Comparison of ENCODE assay signal across 27 mouse cellular contexts in the genomic region with DNA sequence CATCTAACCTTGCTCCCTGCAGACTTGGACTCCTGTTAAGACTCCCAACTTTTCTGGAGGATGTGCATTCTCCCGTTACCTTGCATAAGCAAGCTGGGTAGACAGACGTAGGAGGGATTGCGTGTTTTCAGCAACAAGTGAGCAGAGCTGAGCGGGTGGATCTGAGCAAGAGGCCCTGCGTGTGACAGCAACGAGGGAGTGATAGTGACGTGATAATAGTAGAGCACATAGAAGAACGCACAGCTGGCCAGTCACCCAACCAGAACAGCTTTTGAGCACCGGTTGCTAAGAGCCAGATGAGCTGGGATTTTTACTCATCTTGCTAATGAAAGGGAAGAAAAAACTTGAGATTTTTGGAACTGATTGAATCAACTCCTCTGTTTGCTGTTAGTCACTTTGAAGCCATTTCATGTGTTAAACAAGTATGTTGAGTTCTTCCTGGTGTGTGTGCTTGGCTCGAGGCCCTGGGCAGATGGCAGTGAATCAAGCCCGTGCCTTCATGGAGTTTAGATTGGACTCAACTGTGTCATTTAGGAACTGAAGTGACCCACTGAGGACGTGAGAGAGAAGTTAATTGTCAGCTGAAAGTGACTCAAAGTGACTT. TPM values are rescaled to one million over a fixed set of nuclear protein-coding genes. Genes with fewer than 3 reads are reported as not detected.
DNase-seq lines count a peak whose midpoint lies in the region; ATAC-seq lines count a peak whose summit lies in the region.
"Had no signal": no experiment of that assay in that cellular context is flagged by ENCODE, and none has a peak within 500 bp of the region (broad histone marks: within the 10 kb centered on the region; RNA-seq: fewer than 3 reads in every experiment).

No protein-coding gene starts in this region.

- H3K9ac ChIP-seq in heart, embryonic 11.5 days (ENCODE audit: low read depth, low read length), result no peak overlapping the region
- H3K9ac ChIP-seq in lung, embryonic 15.5 days, result no peak overlapping the region
- H3K9ac ChIP-seq: embryonic facial prominence, embryonic 12.5 days; forebrain, embryonic 12.5 days; heart, embryonic 12.5 days; hindbrain, embryonic 14.5 days; limb, embryonic 13.5 days; liver, embryonic 12.5 days had no signal

- H3K9me3 ChIP-seq in heart, embryonic 10.5 days, result no peaks in the 10 kb centered on the region
- no peaks in the 10 kb centered on the region for H3K9me3 ChIP-seq in heart, embryonic 11.5 days (replicated peaks; ENCODE audit: control insufficient read depth, low read length)
- no peaks in the 10 kb centered on the region for H3K9me3 ChIP-seq in lung, embryonic 15.5 days
- H3K9me3 ChIP-seq: embryonic facial prominence, embryonic 12.5 days; forebrain, embryonic 12.5 days; G1E; heart, embryonic 12.5 days; limb, embryonic 13.5 days; liver, embryonic 12.5 days; midbrain, embryonic 10.5 days had no signal

- H3K4me3 ChIP-seq in heart, embryonic 10.5 days, result no peak overlapping the region
- no peak overlapping the region for H3K4me3 ChIP-seq in heart, embryonic 11.5 days (ENCODE audit: low read depth, low read length)
- no peak overlapping the region for H3K4me3 ChIP-seq in lung, embryonic 15.5 days
- H3K4me3 ChIP-seq: embryonic facial prominence, embryonic 12.5 days; forebrain, embryonic 12.5 days; heart, embryonic 12.5 days; limb, embryonic 13.5 days; liver, embryonic 12.5 days; midbrain, embryonic 10.5 days had no signal

- no peaks in the 10 kb centered on the region for H3K4me1 ChIP-seq in heart, embryonic 10.5 days
- no peaks in the 10 kb centered on the region for H3K4me1 ChIP-seq in heart, embryonic 11.5 days (ENCODE audit: control insufficient read depth, insufficient read depth, low read length)
- peaks cover 5% of the 10 kb centered on the region; the same call in 1 of the 2 replicates for H3K4me1 ChIP-seq in lung, embryonic 15.5 days
- H3K4me1 ChIP-seq: liver, embryonic 12.5 days had no signal

- H3K27ac ChIP-seq in heart, embryonic 10.5 days, result no peak overlapping the region
- H3K27ac ChIP-seq in heart, embryonic 11.5 days (ENCODE audit: low read depth, low read length), result no peak overlapping the region
- H3K27ac ChIP-seq in lung, embryonic 15.5 days, result no peak overlapping the region
- H3K27ac ChIP-seq: embryonic facial prominence, embryonic 12.5 days; forebrain, embryonic 12.5 days; hindbrain, embryonic 14.5 days; limb, embryonic 13.5 days; liver, embryonic 12.5 days; midbrain, embryonic 10.5 days; stomach, postnatal 0 days had no signal

- H3K36me3 ChIP-seq in heart, embryonic 10.5 days, result no peaks in the 10 kb centered on the region
- no peaks in the 10 kb centered on the region for H3K36me3 ChIP-seq in heart, embryonic 11.5 days (ENCODE audit: control insufficient read depth, insufficient read depth, low read length)
- H3K36me3 ChIP-seq in lung, embryonic 15.5 days, result no peaks in the 10 kb centered on the region
- H3K36me3 ChIP-seq: embryonic facial prominence, embryonic 12.5 days; forebrain, embryonic 12.5 days; G1E; heart, embryonic 12.5 days; limb, embryonic 13.5 days; liver, embryonic 12.5 days; midbrain, embryonic 10.5 days had no signal

- H3K27me3 ChIP-seq in heart, embryonic 10.5 days (ENCODE audit: insufficient read depth, poor library complexity, severe bottlenecking), result no peaks in the 10 kb centered on the region
- H3K27me3 ChIP-seq in heart, embryonic 11.5 days (ENCODE audit: control insufficient read depth, insufficient read depth, low read length), result no peaks in the 10 kb centered on the region
- H3K27me3 ChIP-seq in lung, embryonic 15.5 days, result no peaks in the 10 kb centered on the region
- H3K27me3 ChIP-seq: CH12.LX; embryonic facial prominence, embryonic 12.5 days; heart, embryonic 12.5 days; limb, embryonic 13.5 days; liver, embryonic 12.5 days had no signal

- WGBS in heart, embryonic 10.5 days, result 82% methylated on average over 12 of the region's 12 CpGs
- WGBS in heart, embryonic 11.5 days (ENCODE audit: insufficient replicate concordance), result 73% methylated on average over 12 of the region's 12 CpGs
- 56% methylated on average over 12 of the region's 12 CpGs for WGBS in lung, embryonic 15.5 days

- no peak for ATAC-seq in heart, embryonic 11.5 days (replicated peaks; ENCODE audit: insufficient number of reproducible peaks, low FRiP score, low TSS enrichment)
- peak; percentile 35; the same call in 1 of the 2 replicates for ATAC-seq in lung, embryonic 15.5 days (ENCODE audit: borderline replicate concordance, extremely low read depth, low FRiP score, low TSS enrichment)
- ATAC-seq: intestine, embryonic 16.5 days; liver, embryonic 12.5 days had no signal

- peak; percentile 52 for DNase-seq in heart, embryonic 10.5 days (ENCODE audit: low spot score)
- no peak for DNase-seq in lung, postnatal 25 days (ENCODE audit: low spot score)
- DNase-seq in right cerebral cortex, adult 2 months (ENCODE audit: low spot score in 2 of 2), result peak; percentile 21 to 37
- no peak for DNase-seq in right cerebral cortex, postnatal 25 days
- DNase-seq in adipocyte (ENCODE audit: low spot score), result no peak
- DNase-seq: adrenal gland, postnatal 10 days; B cell, adult 2 months; cerebellum, adult 11-12 months; cerebellum, postnatal 25 days; heart, postnatal 10 days; kidney, adult 9 months; kidney, postnatal 14 days; layer of hippocampus, postnatal 36 days; lung, adult 18-20 months had no signal

- no peak overlapping the region for H3K4me2 ChIP-seq in heart, embryonic 11.5 days
- no peak overlapping the region for H3K4me2 ChIP-seq in lung, embryonic 15.5 days
- H3K4me2 ChIP-seq: embryonic facial prominence, embryonic 12.5 days; forebrain, embryonic 12.5 days; heart, embryonic 12.5 days; hindbrain, embryonic 14.5 days; limb, embryonic 13.5 days; liver, embryonic 12.5 days had no signal

RNA-seq across cellular contexts. Expression of a gene that starts 28.6 kb away (rescaled TPM):
- 75.7 and 76.6 TPM in 2 replicates for polyA plus RNA-seq in heart, embryonic 10.5 days (2016; fragmentation: Nextera tagmentation; extraction: Ambion mirVana)
- 33.6 and 34.5 TPM in 2 replicates for polyA plus RNA-seq in heart, embryonic 11.5 days (2014; fragmentation: Nextera tagmentation; extraction: Ambion mirVana)
- polyA plus RNA-seq in lung, embryonic 15.5 days (2015; fragmentation: Nextera tagmentation; extraction: Ambion mirVana), result 123 and 124 TPM in 2 replicates

RNA-seq across cellular contexts. Expression of a gene that starts 44.6 kb away (rescaled TPM):
- 18.6 and 22.3 TPM in 2 replicates for polyA plus RNA-seq in heart, embryonic 10.5 days (2016; fragmentation: Nextera tagmentation; extraction: Ambion mirVana)
- 18.9 and 23.9 TPM in 2 replicates for polyA plus RNA-seq in heart, embryonic 11.5 days (2014; fragmentation: Nextera tagmentation; extraction: Ambion mirVana)
- 30.2 and 32.2 TPM in 2 replicates for polyA plus RNA-seq in lung, embryonic 15.5 days (2015; fragmentation: Nextera tagmentation; extraction: Ambion mirVana)

Comparison
In these comparisons a context has a peak if more than half of its experiments do, and no peak if none do; other contexts are left out.
1. DNase-seq: peak in heart, embryonic 10.5 days (single experiment) and right cerebral cortex, adult 2 months (2 of 2); none in lung, postnatal 25 days (single experiment), right cerebral cortex, postnatal 25 days (single experiment) and adipocyte (single experiment).